Mouse (Mus musculus) liver, embryonic 15.5 days (tissue): ENCODE results near the gene Tefm. TPM values are rescaled to one million over a fixed set of nuclear protein-coding genes. Genes with fewer than 3 reads are reported as not detected.
A peak's percentile ranks its signal among the peaks of the same experiment; 100 is the strongest.

Experiments
- ATAC-seq: fragments of 200-750 bp; cut with Nextera tagmentation; 2 replicates; pipeline ENCODE4 v1.8.0; 2017; ENCODE audit warnings: moderate number of reproducible peaks, mild to moderate bottlenecking, moderate library complexity; ENCODE audit not compliant: insufficient read depth
- H3K27ac ChIP-seq: fragments of 300-500 bp; sonication (generic); replicated peaks from 2 replicates; pipeline ENCODE4 v1.5.1; 2015; ENCODE audit warnings: mild to moderate bottlenecking, inconsistent platforms
- H3K27me3 ChIP-seq: fragments of 300-500 bp; sonication (generic); 2 replicates; pipeline ENCODE4 v1.6.1; 2015; ENCODE audit warnings: mild to moderate bottlenecking, inconsistent platforms
- H3K36me3 ChIP-seq: fragments of 300-500 bp; sonication (generic); replicated peaks from 2 replicates; pipeline ENCODE4 v1.6.1; 2015; ENCODE audit warnings: moderate library complexity, mild to moderate bottlenecking, inconsistent platforms
- H3K4me1 ChIP-seq: fragments of 300-500 bp; sonication (generic); replicated peaks from 2 replicates; pipeline ENCODE4 v1.6.1; 2015; ENCODE audit warnings: inconsistent platforms
- H3K4me2 ChIP-seq: fragments of 300-500 bp; sonication (generic); 2 replicates; pipeline ENCODE4 v1.6.1; 2015; ENCODE audit warnings: moderate library complexity, mild to moderate bottlenecking, inconsistent platforms
- H3K4me3 ChIP-seq: fragments of 300-500 bp; sonication (generic); replicated peaks from 2 replicates; pipeline ENCODE4 v1.5.1; 2015; ENCODE audit warnings: mild to moderate bottlenecking, inconsistent platforms
- H3K9ac ChIP-seq: fragments of 300-500 bp; sonication (generic); 2 replicates; pipeline ENCODE4 v1.6.1; 2015; ENCODE audit warnings: moderate library complexity, mild to moderate bottlenecking, inconsistent platforms
- H3K9me3 ChIP-seq: fragments of 300-500 bp; sonication (generic); replicated peaks from 2 replicates; pipeline ENCODE4 v1.6.1; 2016; ENCODE audit warnings: inconsistent platforms
- WGBS: fragments of 180-500 bp; shearing (Covaris S2); methylation state at CpG from one replicate; pipeline ENCODE4 v1.1.7; 2015; ENCODE audit warnings: mixed read lengths; ENCODE audit not compliant: insufficient replicate concordance; 5-methylcytosine and 5-hydroxymethylcytosine counted together
- polyA plus RNA-seq: library from polyadenylated mRNA; unstranded; fragments of >200 nt; fragmentation: Nextera tagmentation; extraction: Ambion mirVana; gene quantifications from 2 replicates; pipeline ENCODE4 v1.2.1, GENCODE M21; 2015

The Tefm gene
- polyA plus RNA-seq, 1 experiment from 2014 or later = 12.2 TPM

DNA sequence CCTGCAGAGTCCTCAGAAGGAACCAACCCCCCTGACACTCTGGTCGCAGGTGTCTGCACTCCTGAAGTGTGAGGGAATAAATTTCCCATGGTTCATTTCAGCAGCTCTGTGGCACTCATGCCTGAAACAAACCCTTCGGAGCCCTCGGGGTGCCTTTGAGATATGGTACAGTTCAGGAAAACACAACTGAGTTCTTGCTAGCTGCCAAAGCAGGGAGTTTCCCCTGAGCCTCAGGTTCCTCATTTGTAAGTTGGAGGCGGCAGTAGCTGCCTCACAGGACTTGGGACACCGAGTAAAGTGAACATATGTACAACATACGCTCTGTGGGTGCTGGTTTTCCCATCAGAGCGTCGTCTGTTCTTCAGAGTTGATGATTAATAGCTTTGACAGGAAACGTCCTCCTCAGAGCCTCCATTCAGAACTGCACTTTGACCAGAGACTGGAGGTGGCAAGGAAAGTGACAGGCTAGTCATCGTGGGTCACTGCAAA, 3.9 kb upstream of the Tefm start:
- H3K36me3 ChIP-seq = no peaks in the 10 kb centered on the region
- WGBS = 6% methylated on average over 10 of the region's 10 CpGs
- peak overlapping the region; percentile 67 for H3K27ac ChIP-seq
- H3K9ac ChIP-seq = no peak overlapping the region
- ATAC-seq = peak; percentile 20
- H3K4me3 ChIP-seq = no peak overlapping the region
- no peaks in the 10 kb centered on the region for H3K27me3 ChIP-seq
- peaks cover 40% of the 10 kb centered on the region for H3K4me1 ChIP-seq
- H3K4me2 ChIP-seq = peak overlapping the region; percentile 13; the same call in 1 of the 2 replicates
- H3K9me3 ChIP-seq = no peaks in the 10 kb centered on the region

DNA sequence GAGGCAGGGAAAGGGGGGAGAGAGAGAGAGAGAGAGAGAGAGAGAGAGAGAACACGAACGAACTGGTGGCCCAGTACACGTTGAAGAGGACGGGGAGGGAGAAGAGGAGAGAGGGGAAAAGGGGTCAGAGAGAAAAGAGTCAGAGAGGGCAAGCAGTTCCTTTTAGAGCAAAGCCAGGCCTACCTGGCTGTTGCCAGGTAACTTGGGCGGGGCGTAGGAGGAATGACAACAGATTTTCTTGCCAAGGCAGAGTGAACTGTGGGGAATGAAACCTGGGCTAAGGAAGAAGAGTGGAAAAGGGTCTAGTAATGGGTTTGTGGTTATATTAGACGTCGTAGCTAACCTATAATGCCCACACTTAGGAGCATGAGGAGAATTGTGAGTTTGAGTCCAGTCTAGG, 897 bp upstream of the Tefm start:
- 0 out of 2 replicates have a peak overlapping the region, but pooled peaks have one; percentile 76 for H3K27ac ChIP-seq
- H3K4me2 ChIP-seq = peak overlapping the region; percentile 93
- ATAC-seq = no peak
- no peaks in the 10 kb centered on the region for H3K27me3 ChIP-seq
- H3K36me3 ChIP-seq = peaks cover 25% of the 10 kb centered on the region
- H3K9me3 ChIP-seq = no peaks in the 10 kb centered on the region
- H3K4me3 ChIP-seq = peak overlapping the region; percentile 78
- H3K4me1 ChIP-seq = peaks cover 51% of the 10 kb centered on the region
- 41% methylated on average over 8 of the region's 8 CpGs for WGBS
- H3K9ac ChIP-seq = peak overlapping the region; percentile 77

- no peak for ATAC-seq
- WGBS = 84% methylated on average over 5 of the region's 5 CpGs
- H3K36me3 ChIP-seq = peaks cover 70% of the 10 kb centered on the region
These were observed 4.2 kb downstream of the Tefm start for GRCm38 (mm10) chr11:80137773-80138172.

DNA sequence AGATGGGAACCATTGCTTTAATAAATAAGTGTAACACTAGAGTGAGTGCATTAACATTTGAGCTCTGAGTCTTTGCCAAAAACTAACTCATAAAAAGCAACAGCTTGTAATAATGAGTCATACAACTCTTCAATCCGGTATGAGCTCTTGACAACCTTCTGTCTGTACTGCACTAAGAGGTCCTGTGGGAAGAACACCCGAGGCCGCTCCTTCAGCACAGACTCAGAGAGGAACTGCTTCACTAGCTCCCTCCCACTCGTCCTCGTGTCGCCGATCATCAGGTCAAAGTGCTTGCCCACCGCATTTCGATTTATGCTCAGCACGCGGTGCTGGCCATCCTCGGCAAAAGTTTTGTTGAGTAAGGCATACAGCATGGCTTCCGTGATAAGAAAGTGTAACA, 5.2 kb downstream of the Tefm start:
- H3K4me3 ChIP-seq = no peak overlapping the region
- no peaks in the 10 kb centered on the region for H3K9me3 ChIP-seq
- 88% methylated on average over 13 of the region's 13 CpGs for WGBS
- H3K27me3 ChIP-seq = no peaks in the 10 kb centered on the region
- no peak overlapping the region for H3K9ac ChIP-seq
- H3K36me3 ChIP-seq = peaks cover 80% of the 10 kb centered on the region
- H3K4me2 ChIP-seq = no peak overlapping the region
- no peak for ATAC-seq
- no peak overlapping the region for H3K27ac ChIP-seq
- peaks cover 17% of the 10 kb centered on the region for H3K4me1 ChIP-seq

More at GRCm38 (mm10) chr11:80137773-80138172, 4.2 kb downstream of the Tefm start:
- Histone ChIP-seq H3K27me3 (no peaks in the 10 kb centered on the region), H3K4me1 (peaks cover 26% of the 10 kb centered on the region), H3K27ac (no peak overlapping the region), H3K9ac (no peak overlapping the region), H3K9me3 (no peaks in the 10 kb centered on the region), H3K4me3 (no peak overlapping the region), H3K4me2 (no peak overlapping the region)

DNA sequence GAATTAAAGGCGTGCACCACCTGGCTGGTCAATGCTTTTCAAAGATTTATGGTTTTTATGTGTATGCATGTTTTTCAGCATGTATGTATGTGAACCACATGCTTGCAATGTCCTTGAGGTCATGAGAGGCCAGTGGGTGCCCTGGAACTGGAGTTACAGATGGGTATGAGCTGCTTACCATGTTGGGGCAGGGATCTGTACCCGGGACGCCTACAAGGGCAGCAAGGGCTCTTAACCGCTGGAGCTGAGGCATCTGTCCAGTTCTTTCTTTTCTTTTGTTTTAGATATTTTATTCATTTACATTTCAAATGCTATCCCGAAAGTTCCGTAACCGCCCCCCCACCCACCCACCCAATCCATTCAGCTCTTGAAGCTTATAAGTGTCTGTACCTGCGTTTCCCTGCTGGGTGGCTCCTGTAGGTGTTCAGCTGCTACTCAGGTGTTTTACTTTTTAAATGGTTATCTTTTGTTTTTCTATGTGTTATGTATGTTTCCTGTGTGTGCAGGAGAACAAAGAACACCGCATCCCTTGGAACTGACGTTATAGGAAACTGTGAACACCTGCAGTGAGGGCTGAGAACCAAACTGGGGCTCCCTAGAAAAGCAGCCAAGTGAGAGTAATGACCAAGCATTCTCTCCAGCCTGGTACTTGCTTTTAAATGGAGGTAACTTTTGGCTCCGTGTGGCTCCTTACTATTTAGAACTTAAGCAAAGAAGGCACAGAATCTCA, 5.9 kb downstream of the Tefm start:
- Histone ChIP-seq H3K4me1 (peaks cover 14% of the 10 kb centered on the region; the same call in 1 of the 2 replicates), H3K4me2 (no peak overlapping the region), H3K36me3 (peaks cover 85% of the 10 kb centered on the region), H3K9ac (no peak overlapping the region), H3K27me3 (no peaks in the 10 kb centered on the region), H3K4me3 (no peak overlapping the region), H3K27ac (no peak overlapping the region), H3K9me3 (no peaks in the 10 kb centered on the region)
- ATAC-seq = no peak
- 88% methylated on average over 11 of the region's 11 CpGs for WGBS

GRCm38 (mm10) chr11:80134744-80135143, 7.2 kb downstream of the Tefm start:
- no peaks in the 10 kb centered on the region for H3K9me3 ChIP-seq
- H3K27ac ChIP-seq = no peak overlapping the region
- 0 out of 2 replicates have a peak, but pooled peaks cover 1% of the 10 kb centered on the region for H3K4me1 ChIP-seq
- 51% methylated on average over 4 of the region's 4 CpGs for WGBS
- peaks cover 92% of the 10 kb centered on the region for H3K36me3 ChIP-seq
- no peak overlapping the region for H3K4me2 ChIP-seq
- no peak overlapping the region for H3K9ac ChIP-seq
- H3K4me3 ChIP-seq = no peak overlapping the region
- H3K27me3 ChIP-seq = no peaks in the 10 kb centered on the region
- no peak for ATAC-seq

- Histone ChIP-seq H3K4me1 (no peaks in the 10 kb centered on the region), H3K27ac (no peak overlapping the region), H3K4me2 (no peak overlapping the region), H3K36me3 (peaks cover 91% of the 10 kb centered on the region), H3K9ac (no peak overlapping the region), H3K27me3 (no peaks in the 10 kb centered on the region), H3K9me3 (no peaks in the 10 kb centered on the region), H3K4me3 (no peak overlapping the region)
- ATAC-seq = no peak
- 73% methylated on average over 1 of the region's 1 CpGs for WGBS
These were observed 9.9 kb downstream of the Tefm start for GRCm38 (mm10) chr11:80132050-80132449.

DNA sequence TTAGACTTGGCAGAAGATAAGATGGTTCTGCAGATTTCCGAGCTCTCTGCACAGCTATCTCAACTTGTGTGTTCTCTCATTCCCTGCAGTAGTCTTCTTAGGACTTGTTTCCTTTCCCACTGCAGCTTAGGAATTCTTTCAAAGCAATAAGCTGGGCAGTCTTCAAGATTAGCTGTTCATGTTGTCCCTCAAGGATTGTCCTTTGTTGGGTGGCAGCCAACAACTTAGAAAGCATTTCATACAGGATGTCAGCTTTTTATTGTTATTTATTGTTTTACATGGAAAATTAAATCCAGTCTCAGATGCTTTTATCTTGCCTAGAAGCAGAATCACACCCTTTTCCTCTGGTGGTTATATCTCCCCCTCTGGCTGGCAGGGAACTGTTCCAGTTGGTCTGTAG, 25.6 kb downstream of the Tefm start:
- Histone ChIP-seq H3K4me1 (no peaks in the 10 kb centered on the region), H3K4me2 (no peak overlapping the region), H3K27ac (no peak overlapping the region), H3K36me3 (peaks cover 88% of the 10 kb centered on the region), H3K9me3 (no peaks in the 10 kb centered on the region), H3K9ac (no peak overlapping the region), H3K27me3 (no peaks in the 10 kb centered on the region), H3K4me3 (no peak overlapping the region)
- 80% methylated on average over 1 of the region's 1 CpGs for WGBS
- no peak for ATAC-seq

- H3K4me3 ChIP-seq = no peak overlapping the region
- no peaks in the 10 kb centered on the region for H3K9me3 ChIP-seq
- peaks cover 93% of the 10 kb centered on the region for H3K36me3 ChIP-seq
- no peak overlapping the region for H3K9ac ChIP-seq
- 75% methylated on average over 1 of the region's 1 CpGs for WGBS
- no peak overlapping the region for H3K27ac ChIP-seq
- ATAC-seq = no peak
- no peaks in the 10 kb centered on the region for H3K27me3 ChIP-seq
- peaks cover 12% of the 10 kb centered on the region for H3K4me1 ChIP-seq
- H3K4me2 ChIP-seq = no peak overlapping the region
These were observed 37.6 kb downstream of the Tefm start for GRCm38 (mm10) chr11:80104407-80104806.

DNA sequence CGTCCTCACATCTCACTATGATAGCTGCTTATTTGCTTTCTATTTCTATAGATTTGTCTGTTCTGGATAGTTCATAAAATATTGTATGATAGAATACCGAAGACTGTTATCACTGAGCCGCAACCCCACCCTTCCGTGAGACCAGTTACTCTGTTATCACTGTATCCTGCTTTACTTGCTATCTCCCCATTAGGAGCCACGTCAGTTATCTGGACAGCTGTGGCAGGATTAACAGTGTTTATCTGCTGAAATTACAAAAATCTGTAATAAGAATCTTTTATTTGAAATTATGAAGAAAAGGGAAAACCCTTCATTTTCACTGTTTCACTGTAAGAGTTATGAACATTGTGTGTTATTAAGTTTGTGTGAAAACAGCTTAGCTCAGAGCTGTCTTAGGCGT, 40.7 kb downstream of the Tefm start:
- Histone ChIP-seq H3K4me2 (no peak overlapping the region; the same call in 1 of the 2 replicates), H3K9ac (no peak overlapping the region), H3K4me3 (no peak overlapping the region), H3K4me1 (peaks cover 14% of the 10 kb centered on the region), H3K36me3 (peaks cover 91% of the 10 kb centered on the region), H3K9me3 (no peaks in the 10 kb centered on the region), H3K27ac (no peak overlapping the region), H3K27me3 (no peaks in the 10 kb centered on the region)
- WGBS = 40% methylated on average over 6 of the region's 6 CpGs
- ATAC-seq = peak; percentile 63; the same call in 1 of the 2 replicates

GRCm38 (mm10) chr11:80098444-80099056, 43.4 kb downstream of the Tefm start:
- ATAC-seq = no peak
- H3K4me2 ChIP-seq = no peak overlapping the region
- H3K27ac ChIP-seq = no peak overlapping the region
- H3K9me3 ChIP-seq = no peaks in the 10 kb centered on the region
- H3K4me1 ChIP-seq = peaks cover 14% of the 10 kb centered on the region
- H3K27me3 ChIP-seq = no peaks in the 10 kb centered on the region
- H3K36me3 ChIP-seq = peaks cover 91% of the 10 kb centered on the region
- H3K4me3 ChIP-seq = no peak overlapping the region
- WGBS = 78% methylated on average over 3 of the region's 3 CpGs
- H3K9ac ChIP-seq = no peak overlapping the region
